Comparison of ENCODE assay signal across 8 mouse cellular contexts in the genomic region with DNA sequence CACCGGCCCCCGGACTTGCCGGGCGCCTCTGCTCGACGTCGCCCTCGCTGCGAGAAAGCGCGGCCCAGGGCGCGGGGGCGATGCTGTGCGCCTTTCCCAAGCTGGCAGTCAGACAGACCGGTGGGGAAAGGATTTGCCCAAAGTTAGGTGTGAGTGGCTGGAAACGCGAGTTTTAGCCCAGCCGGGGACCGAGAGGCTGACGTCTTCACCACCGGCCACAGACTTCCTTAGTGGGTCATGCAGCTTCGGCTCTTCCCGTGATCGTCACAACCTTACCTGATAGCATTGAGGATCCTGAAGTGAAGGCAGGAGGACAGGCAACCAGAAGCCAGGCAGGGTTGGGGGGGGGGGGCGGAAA. TPM values are rescaled to one million over a fixed set of nuclear protein-coding genes. Genes with fewer than 3 reads are reported as not detected.
DNase-seq lines count a peak whose midpoint lies in the region; ATAC-seq and TF ChIP-seq lines count a peak whose summit lies in the region.

No protein-coding gene starts in this region.

- H3K4me2 ChIP-seq in limb, embryonic 12.5 days, result peak overlapping the region; percentile 87
- peak overlapping the region; percentile 68 for H3K4me2 ChIP-seq in midbrain, embryonic 15.5 days

- H3K9me3 ChIP-seq in limb, embryonic 12.5 days, result no peaks in the 10 kb centered on the region
- no peaks in the 10 kb centered on the region for H3K9me3 ChIP-seq in midbrain, embryonic 15.5 days

- H3K9ac ChIP-seq in limb, embryonic 12.5 days (replicated peaks), result peak overlapping the region; percentile 89
- H3K9ac ChIP-seq in midbrain, embryonic 15.5 days, result peak overlapping the region; percentile 71

- DNase-seq in layer of hippocampus, adult 2 months (ENCODE audit: low spot score in 2 of 2), result peak in 1 of 2 experiments; percentile 33
- no peak for DNase-seq in layer of hippocampus, adult 9-10 months (ENCODE audit: low spot score)
- peak; percentile 35 for DNase-seq in NIH3T3 (ENCODE audit: low read depth)
- no peak for DNase-seq in cerebellum, adult 11-12 months
- no peak for DNase-seq in kidney, postnatal 25 days

- H3K4me1 ChIP-seq in limb, embryonic 12.5 days (replicated peaks), result peaks cover 8% of the 10 kb centered on the region
- H3K4me1 ChIP-seq in midbrain, embryonic 15.5 days, result peaks cover 23% of the 10 kb centered on the region

- no peak for TF ChIP-seq CTCF in layer of hippocampus, adult 2 months (conservative IDR thresholded peaks at IDR 0.05)

- peak; percentile 31; the same call in 1 of the 2 replicates for ATAC-seq in erythroid progenitor cell, adult 5-6 weeks (replicated peaks; ENCODE audit: low FRiP score, poor library complexity, severe bottlenecking)
- ATAC-seq in limb, embryonic 12.5 days (ENCODE audit: insufficient number of reproducible peaks, insufficient read depth, low FRiP score, low TSS enrichment, low read depth), result 0 out of 2 replicates have a peak, but pooled peaks have one; percentile 11
- ATAC-seq in midbrain, embryonic 15.5 days (replicated peaks), result peak; percentile 51

- no peaks in the 10 kb centered on the region for H3K27me3 ChIP-seq in limb, embryonic 12.5 days
- no peaks in the 10 kb centered on the region for H3K27me3 ChIP-seq in midbrain, embryonic 15.5 days (replicated peaks)

- under 1% methylated on average over 26 of the region's 26 CpGs for WGBS in limb, embryonic 12.5 days
- WGBS in midbrain, embryonic 15.5 days, result 2% methylated on average over 26 of the region's 26 CpGs

- H3K27ac ChIP-seq in layer of hippocampus, adult 2 months, result peak overlapping the region; percentile 98
- peak overlapping the region; percentile 78 for H3K27ac ChIP-seq in limb, embryonic 12.5 days
- H3K27ac ChIP-seq in midbrain, embryonic 15.5 days, result peak overlapping the region; percentile 75

- H3K36me3 ChIP-seq in limb, embryonic 12.5 days, result peaks cover 30% of the 10 kb centered on the region
- peaks cover 9% of the 10 kb centered on the region for H3K36me3 ChIP-seq in midbrain, embryonic 15.5 days (replicated peaks)

- H3K4me3 ChIP-seq in layer of hippocampus, adult 2 months, result peak overlapping the region; percentile 69
- H3K4me3 ChIP-seq in limb, embryonic 12.5 days (replicated peaks), result peak overlapping the region; percentile 98
- peak overlapping the region; percentile 59 for H3K4me3 ChIP-seq in midbrain, embryonic 15.5 days

RNA-seq across cellular contexts. Expression of gene Brap, which starts 0.5 kb away (rescaled TPM):
- total RNA-seq in layer of hippocampus, adult 2 months (2021), result 10 to 100 TPM; 67.8 to 68.4 TPM
- total RNA-seq in erythroid progenitor cell, adult 5-6 weeks (2015; ENCODE audit: low replicate concordance), result 24.7 and 26.3 TPM in 2 replicates
- total RNA-seq in erythroid progenitor cell, adult 5-6 weeks (2017; ENCODE audit: low replicate concordance), result 35.5 and 64.2 TPM in 2 replicates
- polyA plus RNA-seq in limb, embryonic 12.5 days (2016; fragmentation: Nextera tagmentation; extraction: Ambion mirVana), result 47.1 and 48.3 TPM in 2 replicates
- polyA plus RNA-seq in midbrain, embryonic 15.5 days (2015; fragmentation: Nextera tagmentation; extraction: Ambion mirVana), result 48.2 and 50.9 TPM in 2 replicates

RNA-seq across cellular contexts. Expression of gene Acad10, which starts 0.6 kb away (rescaled TPM):
- total RNA-seq in layer of hippocampus, adult 2 months (2021), result 1 to 10 TPM; 4.2 to 4.3 TPM
- not detected in 2 replicates for total RNA-seq in erythroid progenitor cell, adult 5-6 weeks (2015; ENCODE audit: low replicate concordance)
- total RNA-seq in erythroid progenitor cell, adult 5-6 weeks (2017; ENCODE audit: low replicate concordance), result 0.26 and 2.1 TPM in 2 replicates
- 1.8 and 2.6 TPM in 2 replicates for polyA plus RNA-seq in limb, embryonic 12.5 days (2016; fragmentation: Nextera tagmentation; extraction: Ambion mirVana)
- polyA plus RNA-seq in midbrain, embryonic 15.5 days (2015; fragmentation: Nextera tagmentation; extraction: Ambion mirVana), result 1.6 and 1.8 TPM in 2 replicates

RNA-seq across cellular contexts. Expression of gene Acad12, which starts 42.1 kb away (rescaled TPM):
- total RNA-seq in layer of hippocampus, adult 2 months (2021), result 1 to 10 TPM; 5.5 to 6.8 TPM
- total RNA-seq in erythroid progenitor cell, adult 5-6 weeks (2015; ENCODE audit: low replicate concordance), result 0.42 and 4.0 TPM in 2 replicates
- 0.23 and 0.26 TPM in 2 replicates for total RNA-seq in erythroid progenitor cell, adult 5-6 weeks (2017; ENCODE audit: low replicate concordance)
- polyA plus RNA-seq in limb, embryonic 12.5 days (2016; fragmentation: Nextera tagmentation; extraction: Ambion mirVana), result 2.8 and 3.3 TPM in 2 replicates
- 1.7 and 1.8 TPM in 2 replicates for polyA plus RNA-seq in midbrain, embryonic 15.5 days (2015; fragmentation: Nextera tagmentation; extraction: Ambion mirVana)

RNA-seq across cellular contexts. Expression of gene Atxn2, which starts 50.3 kb away (rescaled TPM):
- 100 to 1,000 TPM; 216 to 227 TPM for total RNA-seq in layer of hippocampus, adult 2 months (2021)
- total RNA-seq in erythroid progenitor cell, adult 5-6 weeks (2015; ENCODE audit: low replicate concordance), result 171 and 190 TPM in 2 replicates
- total RNA-seq in erythroid progenitor cell, adult 5-6 weeks (2017; ENCODE audit: low replicate concordance), result 170 and 182 TPM in 2 replicates
- 59.8 and 79.2 TPM in 2 replicates for polyA plus RNA-seq in limb, embryonic 12.5 days (2016; fragmentation: Nextera tagmentation; extraction: Ambion mirVana)
- 107 and 111 TPM in 2 replicates for polyA plus RNA-seq in midbrain, embryonic 15.5 days (2015; fragmentation: Nextera tagmentation; extraction: Ambion mirVana)
